Mouse (Mus musculus) olfactory bulb, adult 2 months (tissue): ENCODE results near the gene Pced1a. TPM values are rescaled to one million over a fixed set of nuclear protein-coding genes. Genes with fewer than 3 reads are reported as not detected.
A peak's percentile ranks its signal among the peaks of the same experiment; 100 is the strongest.

Experiments
- H3K27ac ChIP-seq: fragments of 200-500 bp; 2 replicates; pipeline ENCODE4 v1.5.1; 2012; ENCODE audit warnings: low read depth, low read length; ENCODE audit not compliant: insufficient read depth
- H3K4me1 ChIP-seq: fragments of 200-500 bp; 2 replicates; pipeline ENCODE4 v1.6.1; 2012; ENCODE audit warnings: low read length; ENCODE audit not compliant: control insufficient read depth, insufficient read depth
- H3K4me3 ChIP-seq: fragments of 200-500 bp; 2 replicates; pipeline ENCODE4 v1.5.1; 2012; ENCODE audit warnings: mild to moderate bottlenecking, low read depth, low read length, moderate library complexity; ENCODE audit not compliant: insufficient read depth
- CTCF ChIP-seq: fragments of 200-500 bp; IDR thresholded peaks from 2 replicates; pipeline ENCODE4 v1.5.1; 2012; ENCODE audit warnings: low read depth, mild to moderate bottlenecking, low read length, moderate library complexity; ENCODE audit not compliant: insufficient read depth
- POLR2A ChIP-seq: fragments of 200-500 bp; IDR thresholded peaks from 2 replicates; pipeline ENCODE4 v1.6.1; 2012; ENCODE audit warnings: mild to moderate bottlenecking, low read depth, low read length, moderate library complexity; ENCODE audit not compliant: insufficient read depth
- WGBS: fragments of 180-500 bp; shearing (Covaris S2); methylation state at CpG from one replicate; pipeline ENCODE4 v1.1.7; 2018; 5-methylcytosine and 5-hydroxymethylcytosine counted together
- polyA plus RNA-seq: library from polyadenylated mRNA; stranded (reverse); fragments of >200 nt; gene quantifications from 2 replicates; pipeline ENCODE4 v1.2.4, GENCODE M21; 2012; ENCODE audit warnings: low replicate concordance; ENCODE audit not compliant: missing spikeins, insufficient read depth, insufficient read length

Gene Pced1a
- polyA plus RNA-seq, 1 experiment, result not detected

DNA sequence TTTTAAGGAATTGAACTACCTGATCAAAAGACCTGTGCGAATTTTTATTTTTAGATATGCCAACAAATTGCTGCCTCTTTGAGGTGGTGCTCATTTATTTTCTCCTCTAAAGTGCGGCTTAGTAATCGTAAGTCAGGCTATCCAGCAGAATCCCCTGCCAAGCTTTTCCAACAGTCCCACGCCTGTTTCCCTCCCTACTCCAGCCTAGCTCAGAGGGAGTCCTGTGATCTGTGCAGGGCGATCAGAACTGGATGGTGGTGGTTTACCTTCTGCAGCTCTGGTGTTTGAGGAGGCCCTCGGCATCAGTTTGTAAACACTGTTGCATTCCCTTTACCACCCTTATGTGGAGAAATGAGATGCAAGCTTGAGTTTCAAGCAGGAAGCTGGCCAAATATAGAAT, 28.9 kb upstream of the Pced1a start:
- WGBS, result 10% methylated on average over 6 of the region's 6 CpGs
- no peak overlapping the region for H3K27ac ChIP-seq
- H3K4me3 ChIP-seq, result no peak overlapping the region
- peaks cover 23% of the 10 kb centered on the region for H3K4me1 ChIP-seq
- no peak for TF ChIP-seq POLR2A
- TF ChIP-seq CTCF, result no peak

DNA sequence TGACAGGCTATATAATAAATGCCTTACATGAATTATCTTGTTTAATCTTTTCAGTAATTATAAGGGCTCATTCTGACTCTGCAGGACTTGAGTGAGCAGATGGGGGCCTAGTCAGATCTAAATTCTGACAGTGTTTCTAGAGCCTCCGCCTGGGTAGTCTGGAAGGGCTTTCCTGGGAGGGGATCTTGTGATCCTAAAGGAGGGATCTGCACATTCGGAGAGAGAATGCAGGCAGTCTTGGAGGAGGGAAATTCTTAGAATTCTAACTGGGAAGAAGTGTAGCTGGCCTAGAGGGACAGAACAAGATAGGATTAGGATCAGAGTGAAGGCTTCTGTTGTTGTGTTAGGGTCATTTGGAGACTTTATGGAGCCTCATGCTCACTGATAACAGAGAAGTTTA, 27.8 kb upstream of the Pced1a start:
- no peak overlapping the region for H3K27ac ChIP-seq
- TF ChIP-seq POLR2A, result no peak
- TF ChIP-seq CTCF, result no peak
- no peak overlapping the region for H3K4me3 ChIP-seq
- H3K4me1 ChIP-seq, result peaks cover 23% of the 10 kb centered on the region
- 34% methylated on average over 2 of the region's 2 CpGs for WGBS

DNA sequence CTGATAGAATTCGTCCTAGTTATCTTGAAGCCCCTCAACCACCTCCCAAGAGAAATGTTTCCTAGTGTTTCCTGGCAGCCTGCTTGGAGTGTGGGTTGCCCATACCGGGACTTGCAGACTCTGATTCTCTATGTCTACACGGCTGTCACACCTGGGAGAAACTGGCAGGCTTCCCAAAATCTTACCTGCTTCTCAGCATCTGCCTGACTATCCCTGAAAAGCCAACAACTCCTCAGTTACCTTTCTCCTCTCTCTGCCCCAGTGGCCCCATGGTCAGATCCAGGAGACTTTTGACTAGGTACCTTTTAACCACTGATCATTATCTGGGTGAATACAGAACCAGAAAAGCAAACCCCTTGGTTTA, 27.2 kb upstream of the Pced1a start:
- 15% methylated on average over 3 of the region's 3 CpGs for WGBS
- H3K4me1 ChIP-seq, result peaks cover 22% of the 10 kb centered on the region
- no peak overlapping the region for H3K27ac ChIP-seq
- no peak for TF ChIP-seq CTCF
- no peak for TF ChIP-seq POLR2A
- peak overlapping the region; percentile 35 for H3K4me3 ChIP-seq

DNA sequence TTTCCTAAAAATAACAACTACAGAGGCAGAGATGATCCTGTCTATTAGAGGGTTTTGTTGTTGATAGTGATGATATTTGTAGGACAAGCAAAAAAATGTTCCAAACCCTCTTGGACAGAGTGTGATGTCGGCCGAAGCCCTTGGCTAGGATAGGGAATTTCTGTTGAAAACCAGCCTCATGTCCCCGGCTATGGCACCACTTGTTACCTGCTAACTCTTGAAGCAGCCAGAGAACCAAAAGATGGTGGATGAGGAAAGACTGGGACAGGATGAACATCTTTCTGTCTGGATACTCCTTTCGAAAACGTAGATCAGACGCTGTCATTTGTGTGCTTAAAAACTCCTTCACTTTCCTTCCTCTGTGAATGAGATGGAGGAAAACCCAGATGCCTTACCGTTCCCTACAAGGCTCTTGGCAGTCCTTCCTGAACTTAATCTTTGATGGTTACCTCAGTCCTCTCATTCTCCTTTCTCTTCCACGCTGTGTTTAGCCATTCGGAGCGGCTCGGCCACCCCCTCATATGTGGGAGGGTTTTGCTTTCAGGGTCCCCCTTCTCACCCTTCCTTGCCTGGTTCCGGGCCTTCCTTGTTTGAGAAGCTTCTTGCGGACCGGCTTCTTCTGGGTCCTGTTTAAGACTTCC, 26.7 kb upstream of the Pced1a start:
- WGBS, result 13% methylated on average over 14 of the region's 14 CpGs
- Histone ChIP-seq H3K4me3 (peak overlapping the region; percentile 35), H3K4me1 (peaks cover 19% of the 10 kb centered on the region), H3K27ac (no peak overlapping the region)
- TF ChIP-seq CTCF, result no peak
- TF ChIP-seq POLR2A, result no peak

DNA sequence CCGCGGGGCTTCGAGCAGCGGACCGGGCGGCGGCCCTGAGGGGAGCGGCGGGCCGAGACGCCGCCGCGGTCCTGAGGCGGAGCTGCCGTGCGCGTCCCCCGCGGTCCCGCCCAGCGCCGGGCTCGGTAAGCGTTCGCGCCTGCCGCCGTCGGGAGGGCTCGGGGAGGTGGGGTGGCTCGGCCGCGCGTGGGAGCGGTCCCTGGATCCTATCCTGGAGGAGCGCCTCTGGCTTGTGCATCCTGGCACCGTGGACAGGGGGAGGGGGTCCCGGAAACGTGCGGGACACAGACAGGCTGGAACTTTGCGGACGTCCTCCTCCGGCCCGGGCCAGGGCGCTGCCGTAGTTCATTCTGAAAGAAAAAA, 25.9 kb upstream of the Pced1a start:
- H3K27ac ChIP-seq, result peak overlapping the region; percentile 86
- H3K4me1 ChIP-seq, result peaks cover 17% of the 10 kb centered on the region
- under 1% methylated on average over 47 of the region's 47 CpGs for whole genome bisulfite sequencing
- peak overlapping the region; percentile 77 for H3K4me3 ChIP-seq
- no peak for TF ChIP-seq CTCF
- no peak for TF ChIP-seq POLR2A

DNA sequence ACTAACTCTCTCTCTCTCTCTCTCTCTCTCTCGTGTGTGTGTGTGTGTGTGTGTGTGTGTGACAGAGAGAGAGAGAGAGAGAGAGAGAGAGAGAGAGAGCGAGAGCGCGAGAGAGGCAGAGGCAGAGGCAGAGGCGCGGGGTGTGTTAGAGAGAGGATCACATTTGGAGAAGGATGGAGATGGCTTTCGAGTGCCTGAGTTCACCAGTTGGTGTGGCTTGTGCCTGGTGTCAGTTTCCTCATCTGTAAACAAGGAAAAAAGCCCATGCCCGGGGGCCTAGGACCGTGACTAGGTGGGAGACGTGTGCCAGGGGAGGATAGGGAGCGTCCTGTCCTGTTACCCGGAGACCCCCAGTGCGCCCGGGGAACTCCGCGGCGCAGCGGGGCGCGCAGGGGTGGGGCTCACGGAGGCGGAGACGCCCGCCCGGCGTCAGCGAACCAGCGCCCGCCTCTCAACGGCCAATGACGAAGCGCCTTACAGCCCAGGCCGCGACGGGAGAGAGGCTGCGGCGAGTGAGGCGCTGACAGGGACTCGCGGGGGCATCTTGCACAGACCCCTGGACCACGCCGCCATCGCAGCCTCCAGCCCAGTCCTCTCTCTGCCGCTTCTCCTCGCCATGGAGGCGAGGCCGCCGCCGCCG, 25.4 kb upstream of the Pced1a start, which contains the start of gene Ptpra:
Ptpra (plus strand) TSS at position 485 of the 640 bp plus-strand sequence.
- under 1% methylated on average over 50 of the region's 50 CpGs for WGBS
- peak within 1 kb of the TSS; percentile 77 for H3K4me3 ChIP-seq
- H3K27ac ChIP-seq, result peak within 1 kb of the TSS; percentile 86
- TF ChIP-seq CTCF (no peak), POLR2A (peak; percentile 97)
- H3K4me1 ChIP-seq, result peaks cover 14% of the 10 kb centered on the region

DNA sequence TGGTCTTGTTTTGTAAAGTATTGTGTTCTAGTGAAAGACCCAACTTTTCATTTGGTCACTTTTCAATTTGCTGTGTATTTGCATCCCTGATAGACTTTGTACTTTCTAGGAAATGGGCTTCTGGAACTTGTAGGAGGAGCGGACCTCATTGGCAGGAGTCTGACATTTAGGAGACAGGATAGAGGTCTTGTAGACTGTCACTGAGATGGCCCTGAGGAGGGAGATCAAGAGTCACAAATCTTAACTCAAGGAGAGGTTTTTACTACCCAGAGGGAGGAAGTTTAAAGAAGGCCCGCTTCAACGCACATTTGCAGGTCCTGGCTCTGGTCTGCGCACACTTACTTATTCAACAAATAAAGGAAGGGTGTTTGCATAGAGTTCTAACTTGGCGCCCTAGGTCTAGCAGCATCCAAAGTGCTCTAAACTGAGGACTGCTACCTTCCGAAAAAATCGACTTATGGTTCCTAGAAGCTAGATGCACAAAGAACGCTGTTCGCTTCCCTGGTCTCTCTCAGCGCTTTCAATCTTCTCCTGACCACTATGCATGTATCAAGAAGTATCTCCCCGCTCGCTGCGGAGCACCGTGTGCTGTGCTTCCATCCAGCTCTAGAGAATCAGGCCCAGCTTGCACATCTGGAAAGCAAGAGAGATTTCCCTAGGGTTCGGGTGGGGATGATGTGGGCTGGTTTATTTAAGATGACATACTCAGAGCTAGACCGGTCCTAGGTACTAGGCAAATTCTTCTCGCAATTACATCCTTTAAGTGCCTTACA, 24.7 kb upstream of the Pced1a start:
- Histone ChIP-seq H3K4me1 (peaks cover 12% of the 10 kb centered on the region), H3K27ac (no peak overlapping the region), H3K4me3 (peak overlapping the region; percentile 77)
- no peak for TF ChIP-seq CTCF
- TF ChIP-seq POLR2A, result no peak
- WGBS, result 10% methylated on average over 17 of the region's 17 CpGs

DNA sequence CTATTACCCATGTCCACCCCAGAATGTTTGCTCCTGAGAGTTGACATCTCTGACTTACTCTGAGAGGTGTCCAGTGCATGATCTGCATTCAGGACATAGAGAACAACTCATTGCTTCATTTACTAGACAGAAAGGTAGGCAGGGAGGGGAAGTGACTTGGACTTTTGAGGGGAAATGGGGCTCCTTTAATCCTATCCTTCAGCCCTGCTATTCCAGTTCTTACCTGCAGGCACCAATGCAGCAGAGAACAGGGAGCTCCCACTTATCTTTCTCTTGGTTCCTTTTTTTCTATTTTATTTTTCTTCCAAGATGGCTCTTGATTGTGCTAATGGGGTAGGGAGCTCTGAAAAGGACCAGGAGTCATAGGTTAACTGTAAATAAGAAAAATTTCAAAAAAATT, 23.9 kb upstream of the Pced1a start:
- H3K4me1 ChIP-seq, result peaks cover 10% of the 10 kb centered on the region
- TF ChIP-seq CTCF (no peak), POLR2A (no peak)
- no peak overlapping the region for H3K4me3 ChIP-seq
- no peak overlapping the region for H3K27ac ChIP-seq

DNA sequence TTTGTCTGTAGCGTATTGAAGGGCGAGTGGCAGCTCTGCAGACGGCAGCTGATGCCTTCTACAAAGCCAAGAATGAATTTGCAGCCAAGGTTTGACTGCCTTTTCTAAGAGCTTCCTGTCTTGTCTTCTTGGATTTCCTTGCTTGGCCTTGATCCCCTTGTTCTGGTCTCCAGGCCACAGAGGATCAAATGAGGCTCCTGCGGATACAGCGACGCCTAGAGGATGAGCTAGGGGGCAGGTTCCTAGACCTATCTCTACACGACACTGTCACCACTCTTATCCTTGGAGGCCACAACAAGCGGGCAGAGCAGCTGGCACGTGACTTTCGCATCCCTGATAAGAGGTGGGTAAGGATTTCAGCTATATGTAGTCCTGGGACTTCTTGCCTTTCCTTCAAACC, 17.7 kb upstream of the Pced1a start:
- WGBS, result 81% methylated on average over 10 of the region's 10 CpGs
- Histone ChIP-seq H3K4me3 (no peak overlapping the region), H3K4me1 (no peaks in the 10 kb centered on the region), H3K27ac (no peak overlapping the region)
- TF ChIP-seq POLR2A, result no peak
- no peak for TF ChIP-seq CTCF
